In genomic region chr11:46058011-46058410, GRCm38 (mm10) we compare ENCODE assay signal across 9 mouse cellular contexts. TPM values are rescaled to one million over a fixed set of nuclear protein-coding genes. Genes with fewer than 3 reads are reported as not detected.
A peak's percentile ranks its signal among the peaks of the same experiment; 100 is the strongest.
DNase-seq lines count a peak whose midpoint lies in the region; ATAC-seq lines count a peak whose summit lies in the region.
"Had no signal": no experiment of that assay in that cellular context is flagged by ENCODE, and none has a peak within 500 bp of the region (broad histone marks: within the 10 kb centered on the region; RNA-seq: fewer than 3 reads in every experiment).

No protein-coding gene starts in this region.

- peak overlapping the region; percentile 24; the same call in 1 of the 2 replicates for H3K27ac ChIP-seq in heart, embryonic 11.5 days (ENCODE audit: low read depth, low read length)
- H3K27ac ChIP-seq in embryonic facial prominence, embryonic 10.5 days (replicated peaks): no peak overlapping the region
- H3K27ac ChIP-seq in hindbrain, embryonic 13.5 days: no peak overlapping the region
- H3K27ac ChIP-seq in midbrain, embryonic 14.5 days (replicated peaks; ENCODE audit: low read depth, low read length): no peak overlapping the region

- peak overlapping the region; percentile 74 for H3K4me3 ChIP-seq in heart, embryonic 11.5 days (ENCODE audit: low read depth, low read length)
- H3K4me3 ChIP-seq in embryonic facial prominence, embryonic 10.5 days: peak overlapping the region; percentile 71; the same call in 1 of the 2 replicates
- peak overlapping the region; percentile 70 for H3K4me3 ChIP-seq in hindbrain, embryonic 13.5 days
- peak overlapping the region; percentile 51; the same call in 1 of the 2 replicates for H3K4me3 ChIP-seq in midbrain, embryonic 14.5 days (replicated peaks; ENCODE audit: low read depth, low read length)

- H3K9me3 ChIP-seq in heart, embryonic 11.5 days (replicated peaks; ENCODE audit: control insufficient read depth, low read length): no peaks in the 10 kb centered on the region
- no peaks in the 10 kb centered on the region for H3K9me3 ChIP-seq in embryonic facial prominence, embryonic 10.5 days
- H3K9me3 ChIP-seq in hindbrain, embryonic 13.5 days: no peaks in the 10 kb centered on the region
- H3K9me3 ChIP-seq in midbrain, embryonic 14.5 days (ENCODE audit: control insufficient read depth, low read length): no peaks in the 10 kb centered on the region
- H3K9me3 ChIP-seq: G1E had no signal

- peak overlapping the region; percentile 54 for H3K9ac ChIP-seq in heart, embryonic 11.5 days (ENCODE audit: low read depth, low read length)
- peak overlapping the region; percentile 29; the same call in 1 of the 2 replicates for H3K9ac ChIP-seq in hindbrain, embryonic 13.5 days
- no peak overlapping the region for H3K9ac ChIP-seq in midbrain, embryonic 14.5 days (replicated peaks; ENCODE audit: low read length)

- ATAC-seq in heart, embryonic 11.5 days (replicated peaks; ENCODE audit: insufficient number of reproducible peaks, low FRiP score, low TSS enrichment): no peak
- no peak for ATAC-seq in hindbrain, embryonic 13.5 days (ENCODE audit: low FRiP score)
- no peak for ATAC-seq in midbrain, embryonic 14.5 days (ENCODE audit: low FRiP score, low TSS enrichment)

- peak overlapping the region; percentile 74 for H3K4me2 ChIP-seq in heart, embryonic 11.5 days
- H3K4me2 ChIP-seq in hindbrain, embryonic 13.5 days: peak overlapping the region; percentile 72
- H3K4me2 ChIP-seq in midbrain, embryonic 14.5 days (ENCODE audit: low read length): peak overlapping the region; percentile 73

- 0 out of 2 replicates have a peak, but pooled peaks cover 2% of the 10 kb centered on the region for H3K36me3 ChIP-seq in heart, embryonic 11.5 days (ENCODE audit: control insufficient read depth, insufficient read depth, low read length)
- peaks cover 16% of the 10 kb centered on the region; the same call in 1 of the 2 replicates for H3K36me3 ChIP-seq in embryonic facial prominence, embryonic 10.5 days (replicated peaks)
- H3K36me3 ChIP-seq in hindbrain, embryonic 13.5 days: peaks cover 10% of the 10 kb centered on the region
- H3K36me3 ChIP-seq in midbrain, embryonic 14.5 days (ENCODE audit: control insufficient read depth, insufficient read depth, low read length): no peaks in the 10 kb centered on the region
- H3K36me3 ChIP-seq: G1E had no signal

- WGBS in heart, embryonic 11.5 days (ENCODE audit: insufficient replicate concordance): 20% methylated on average over 9 of the region's 9 CpGs
- WGBS in embryonic facial prominence, embryonic 10.5 days: 51% methylated on average over 9 of the region's 9 CpGs
- 43% methylated on average over 9 of the region's 9 CpGs for WGBS in hindbrain, embryonic 13.5 days
- 54% methylated on average over 9 of the region's 9 CpGs for WGBS in midbrain, embryonic 14.5 days

- DNase-seq in heart, adult 9 months (ENCODE audit: low spot score in 2 of 2): no peak
- no peak for DNase-seq in embryonic facial prominence, embryonic 10.5 days (ENCODE audit: low spot score)
- DNase-seq in midbrain, embryonic 14.5 days: peak; percentile 19
- DNase-seq in frontal cortex, postnatal 36 days (ENCODE audit: low spot score in 2 of 2): no peak
- no peak for DNase-seq in MN1 (ENCODE audit: low spot score)
- DNase-seq in cerebellum, adult 11-12 months: no peak

- H3K4me1 ChIP-seq in heart, embryonic 11.5 days (ENCODE audit: control insufficient read depth, insufficient read depth, low read length): peaks cover 27% of the 10 kb centered on the region
- H3K4me1 ChIP-seq in embryonic facial prominence, embryonic 10.5 days: peaks cover 45% of the 10 kb centered on the region
- peaks cover 32% of the 10 kb centered on the region for H3K4me1 ChIP-seq in hindbrain, embryonic 13.5 days (replicated peaks)
- H3K4me1 ChIP-seq in midbrain, embryonic 14.5 days (ENCODE audit: control insufficient read depth, insufficient read depth, low read length): peaks cover 11% of the 10 kb centered on the region; the same call in 1 of the 2 replicates

- no peaks in the 10 kb centered on the region for H3K27me3 ChIP-seq in heart, embryonic 11.5 days (ENCODE audit: control insufficient read depth, insufficient read depth, low read length)
- H3K27me3 ChIP-seq in embryonic facial prominence, embryonic 10.5 days (replicated peaks; ENCODE audit: low read depth, poor library complexity, severe bottlenecking): peaks cover 15% of the 10 kb centered on the region; the same call in 1 of the 2 replicates
- H3K27me3 ChIP-seq in hindbrain, embryonic 13.5 days: no peaks in the 10 kb centered on the region
- H3K27me3 ChIP-seq in midbrain, embryonic 14.5 days (ENCODE audit: control insufficient read depth, insufficient read depth, low read length): no peaks in the 10 kb centered on the region

RNA-seq across cellular contexts. Expression of gene Adam19, which starts 2.2 kb away (rescaled TPM):
- polyA plus RNA-seq in heart, embryonic 11.5 days (2014; fragmentation: Nextera tagmentation; extraction: Ambion mirVana): 24.4 and 31.7 TPM in 2 replicates
- 11.3 and 13.9 TPM in 2 replicates for polyA plus RNA-seq in embryonic facial prominence, embryonic 10.5 days (2016; fragmentation: Nextera tagmentation; extraction: Ambion mirVana)
- polyA plus RNA-seq in hindbrain, embryonic 13.5 days (2015; fragmentation: Nextera tagmentation; extraction: Ambion mirVana): 13.2 and 14.9 TPM in 2 replicates
- polyA plus RNA-seq in midbrain, embryonic 14.5 days (2014; fragmentation: Nextera tagmentation; extraction: Ambion mirVana): 7.0 and 8.3 TPM in 2 replicates
- polyA plus RNA-seq: G1E had no signal

RNA-seq across cellular contexts. Expression of gene Gm12166, which starts 5.9 kb away (rescaled TPM):
- 2.4 and 9.0 TPM in 2 replicates for polyA plus RNA-seq in heart, embryonic 11.5 days (2014; fragmentation: Nextera tagmentation; extraction: Ambion mirVana)
- polyA plus RNA-seq in embryonic facial prominence, embryonic 10.5 days (2016; fragmentation: Nextera tagmentation; extraction: Ambion mirVana): 2.9 and 3.0 TPM in 2 replicates
- polyA plus RNA-seq in hindbrain, embryonic 13.5 days (2015; fragmentation: Nextera tagmentation; extraction: Ambion mirVana): 5.0 and 7.9 TPM in 2 replicates
- 5.6 and 6.0 TPM in 2 replicates for polyA plus RNA-seq in midbrain, embryonic 14.5 days (2014; fragmentation: Nextera tagmentation; extraction: Ambion mirVana)
